Mouse (Mus musculus): Measurements from ENCODE around the gene Icam1.
A peak's percentile ranks its signal among the peaks of the same experiment; 100 is the strongest.

The Icam1 gene

GRCm38 (mm10) chr9:21051578-21051977, 35.8 kb downstream of the Icam1 start:
- DNase-seq (ENCODE audit: low spot score): no peak

- no peak for DNase-seq (ENCODE audit: low spot score)
These were observed 47.1 kb downstream of the Icam1 start for GRCm38 (mm10) chr9:21062928-21063327.

- DNase-seq (ENCODE audit: low spot score): no peak
These were observed 51.4 kb downstream of the Icam1 start, which contains the start of gene Zglp1 for GRCm38 (mm10) chr9:21067006-21067684. Gene Zglp1 (minus strand): TSS chr9:21067093.

- DNase-seq (ENCODE audit: low spot score): no peak
These were observed 56.9 kb downstream of the Icam1 start for GRCm38 (mm10) chr9:21072641-21073040.

- peak; percentile 49 for DNase-seq (ENCODE audit: low spot score)
These were observed 57.5 kb downstream of the Icam1 start, which contains the start of the genes Gm49373 and Fdx1l for GRCm38 (mm10) chr9:21073044-21073840. Gene Gm49373 (minus strand): TSS chr9:21073096. Gene Fdx1l (minus strand): TSS chr9:21073614.

GRCm38 (mm10) chr9:21074173-21074572, 58.4 kb downstream of the Icam1 start:
- DNase-seq (ENCODE audit: low spot score): no peak

- DNase-seq (ENCODE audit: low spot score): no peak
These were observed 59.8 kb downstream of the Icam1 start for GRCm38 (mm10) chr9:21075625-21076024.

All from urinary bladder, postnatal 10 days (tissue).